Mouse (Mus musculus): ENCODE measurements around the gene Ptgs2.

Ptgs2 gene

GRCm38 (mm10) chr1:150099790-150100333, at the start of gene Ptgs2:
Ptgs2 (plus strand) TSS chr1:150100031.
- in situ Hi-C loops (cut with MboI, MseI), result no loop called here

GRCm38 (mm10) chr1:150050256-150050655, 49.6 kb upstream of the Ptgs2 start:
- in situ Hi-C loops (cut with MboI, MseI), result no loop called here

- in situ Hi-C loops (cut with MboI, MseI), result no loop called here
Measured at GRCm38 (mm10) chr1:150065684-150066083, 34.1 kb upstream of the Ptgs2 start.

GRCm38 (mm10) chr1:150072880-150073279, 27.0 kb upstream of the Ptgs2 start:
- in situ Hi-C loops (cut with MboI, MseI), result no loop called here

- in situ Hi-C loops (cut with MboI, MseI), result no loop called here
Measured at GRCm38 (mm10) chr1:150074609-150075008, 25.2 kb upstream of the Ptgs2 start.

- in situ Hi-C loops (cut with MboI, MseI), result no loop called here
Measured at GRCm38 (mm10) chr1:150089040-150089692, 10.7 kb upstream of the Ptgs2 start.

GRCm38 (mm10) chr1:150090229-150090628, 9.6 kb upstream of the Ptgs2 start:
- in situ Hi-C loops (cut with MboI, MseI), result no loop called here

- in situ Hi-C loops (cut with MboI, MseI), result no loop called here
Measured at GRCm38 (mm10) chr1:150097036-150097435, 2.8 kb upstream of the Ptgs2 start.

GRCm38 (mm10) chr1:150097721-150098120, 2.1 kb upstream of the Ptgs2 start:
- in situ Hi-C loops (cut with MboI, MseI), result no loop called here

GRCm38 (mm10) chr1:150099374-150099773, 457 bp upstream of the Ptgs2 start:
- in situ Hi-C loops (cut with MboI, MseI), result no loop called here

- in situ Hi-C loops (cut with MboI, MseI), result no loop called here
Measured at GRCm38 (mm10) chr1:150104228-150104720, 4.4 kb downstream of the Ptgs2 start.

GRCm38 (mm10) chr1:150106736-150107135, 6.9 kb downstream of the Ptgs2 start:
- in situ Hi-C loops (cut with MboI, MseI), result no loop called here

GRCm38 (mm10) chr1:150109591-150109990, 9.8 kb downstream of the Ptgs2 start:
- in situ Hi-C loops (cut with MboI, MseI), result no loop called here

GRCm38 (mm10) chr1:150115352-150115751, 15.5 kb downstream of the Ptgs2 start:
- in situ Hi-C loops (cut with MboI, MseI), result no loop called here

- in situ Hi-C loops (cut with MboI, MseI), result no loop called here
Measured at GRCm38 (mm10) chr1:150118352-150118751, 18.5 kb downstream of the Ptgs2 start.

- in situ Hi-C loops (cut with MboI, MseI), result no loop called here
Measured at GRCm38 (mm10) chr1:150125568-150125967, 25.7 kb downstream of the Ptgs2 start.

GRCm38 (mm10) chr1:150130070-150130469, 30.2 kb downstream of the Ptgs2 start:
- in situ Hi-C loops (cut with MboI, MseI), result no loop called here

- in situ Hi-C loops (cut with MboI, MseI), result no loop called here
Measured at GRCm38 (mm10) chr1:150130586-150131275, 30.9 kb downstream of the Ptgs2 start.

- in situ Hi-C loops (cut with MboI, MseI), result no loop called here
Measured at GRCm38 (mm10) chr1:150135350-150135749, 35.5 kb downstream of the Ptgs2 start.

- in situ Hi-C loops (cut with MboI, MseI), result no loop called here
Measured at GRCm38 (mm10) chr1:150139730-150140129, 39.9 kb downstream of the Ptgs2 start.

- in situ Hi-C loops (cut with MboI, MseI), result no loop called here
Measured at GRCm38 (mm10) chr1:150141939-150142338, 42.1 kb downstream of the Ptgs2 start.

- in situ Hi-C loops (cut with MboI, MseI), result no loop called here
Measured at GRCm38 (mm10) chr1:150143578-150143977, 43.7 kb downstream of the Ptgs2 start.

GRCm38 (mm10) chr1:150145049-150145448, 45.2 kb downstream of the Ptgs2 start:
- in situ Hi-C loops (cut with MboI, MseI), result no loop called here
